Mouse (Mus musculus) lung, embryonic 15.5 days (tissue): ENCODE results near the gene Opn3. TPM values are rescaled to one million over a fixed set of nuclear protein-coding genes. Genes with fewer than 3 reads are reported as not detected.
A peak's percentile ranks its signal among the peaks of the same experiment; 100 is the strongest.

ENCODE experiments used
- ATAC-seq: fragments of 200-750 bp; cut with Nextera tagmentation; 2 replicates; pipeline ENCODE4 v1.8.0; 2017; ENCODE audit warnings: moderate number of reproducible peaks, borderline replicate concordance; ENCODE audit not compliant: low FRiP score, low TSS enrichment; ENCODE audit errors: extremely low read depth
- H3K27ac ChIP-seq: fragments of 300-500 bp; sonication (generic); 2 replicates; pipeline ENCODE4 v1.5.1; 2015; ENCODE audit warnings: moderate library complexity, mild to moderate bottlenecking, inconsistent platforms
- H3K27me3 ChIP-seq: fragments of 300-500 bp; sonication (generic); 2 replicates; pipeline ENCODE4 v1.6.1; 2015; ENCODE audit warnings: inconsistent platforms
- H3K36me3 ChIP-seq: fragments of 300-500 bp; sonication (generic); 2 replicates; pipeline ENCODE4 v1.6.1; 2015; ENCODE audit warnings: inconsistent platforms
- H3K4me1 ChIP-seq: fragments of 300-500 bp; sonication (generic); 2 replicates; pipeline ENCODE4 v1.6.1; 2015; ENCODE audit warnings: inconsistent platforms
- H3K4me2 ChIP-seq: fragments of 300-500 bp; sonication (generic); 2 replicates; pipeline ENCODE4 v1.6.1; 2015; ENCODE audit warnings: inconsistent platforms, mild to moderate bottlenecking, moderate library complexity
- H3K4me3 ChIP-seq: fragments of 300-500 bp; sonication (generic); 2 replicates; pipeline ENCODE4 v1.5.1; 2015; ENCODE audit warnings: mild to moderate bottlenecking, inconsistent platforms
- H3K9ac ChIP-seq: fragments of 300-500 bp; sonication (generic); 2 replicates; pipeline ENCODE4 v1.6.1; 2015; ENCODE audit warnings: inconsistent platforms
- H3K9me3 ChIP-seq: fragments of 300-500 bp; sonication (generic); 2 replicates; pipeline ENCODE4 v1.6.1; 2016; ENCODE audit warnings: inconsistent platforms
- WGBS: fragments of 180-500 bp; shearing (Covaris S2); methylation state at CpG from one replicate; pipeline ENCODE4 v1.1.7; 2015; 5-methylcytosine and 5-hydroxymethylcytosine counted together
- polyA plus RNA-seq: library from polyadenylated mRNA; unstranded; fragments of >200 nt; fragmentation: Nextera tagmentation; extraction: Ambion mirVana; gene quantifications from 2 replicates; pipeline ENCODE4 v1.2.1, GENCODE M21; 2015

Opn3 gene
- polyA plus RNA-seq, 1 experiment from 2014 or later = 5.6 TPM

- H3K36me3 ChIP-seq = peaks cover 7% of the 10 kb centered on the region; the same call in 1 of the 2 replicates
- peaks cover 22% of the 10 kb centered on the region for H3K4me1 ChIP-seq
- H3K27me3 ChIP-seq = no peaks in the 10 kb centered on the region
- under 1% methylated on average over 22 of the region's 22 CpGs for WGBS
- no peaks in the 10 kb centered on the region for H3K9me3 ChIP-seq
- peak overlapping the region; percentile 93 for H3K4me2 ChIP-seq
- peak overlapping the region; percentile 67 for H3K4me3 ChIP-seq
- peak overlapping the region; percentile 83 for H3K9ac ChIP-seq
- peak overlapping the region; percentile 90 for H3K27ac ChIP-seq
- ATAC-seq = no peak; the same call in 1 of the 2 replicates
Measured at GRCm38 (mm10) chr1:175691686-175692245, 810 bp downstream of the Opn3 start.

GRCm38 (mm10) chr1:175680995-175681394 is 11.6 kb downstream of the Opn3 start:
- H3K27ac ChIP-seq = no peak overlapping the region
- 62% methylated on average over 6 of the region's 6 CpGs for WGBS

DNA sequence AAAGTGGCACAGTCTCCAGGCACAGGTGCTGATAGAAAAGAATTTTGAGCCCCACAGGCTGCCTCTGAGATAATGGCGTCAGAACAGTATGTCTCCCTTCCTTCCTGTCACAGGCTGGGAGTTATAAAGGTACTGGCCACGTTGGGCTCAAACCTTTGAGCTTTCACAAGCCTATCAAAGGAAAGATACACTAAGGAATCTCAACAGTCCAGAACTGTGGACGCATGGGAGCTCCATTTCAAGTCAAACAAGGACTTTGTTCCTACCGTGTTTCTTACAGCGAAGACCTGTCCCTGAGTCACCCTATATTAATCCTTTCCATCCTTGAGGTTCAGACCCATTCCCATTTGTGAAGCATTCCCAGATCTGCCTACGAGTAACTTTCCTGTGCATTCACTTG is 15.1 kb downstream of the Opn3 start:
- H3K27ac ChIP-seq = no peak overlapping the region
- ATAC-seq = no peak
- no peak overlapping the region for H3K4me2 ChIP-seq
- H3K4me3 ChIP-seq = no peak overlapping the region
- H3K9ac ChIP-seq = no peak overlapping the region
- no peaks in the 10 kb centered on the region for H3K9me3 ChIP-seq
- no peaks in the 10 kb centered on the region for H3K36me3 ChIP-seq
- WGBS = 72% methylated on average over 6 of the region's 6 CpGs
- H3K4me1 ChIP-seq = no peaks in the 10 kb centered on the region
- H3K27me3 ChIP-seq = no peaks in the 10 kb centered on the region

More at GRCm38 (mm10) chr1:175680995-175681394, 11.6 kb downstream of the Opn3 start:
- H3K27me3 ChIP-seq = no peaks in the 10 kb centered on the region
- H3K4me3 ChIP-seq = no peak overlapping the region
- ATAC-seq = no peak
- H3K4me2 ChIP-seq = no peak overlapping the region
- H3K9ac ChIP-seq = no peak overlapping the region
- H3K36me3 ChIP-seq = no peaks in the 10 kb centered on the region
- no peaks in the 10 kb centered on the region for H3K9me3 ChIP-seq
- no peaks in the 10 kb centered on the region for H3K4me1 ChIP-seq

DNA sequence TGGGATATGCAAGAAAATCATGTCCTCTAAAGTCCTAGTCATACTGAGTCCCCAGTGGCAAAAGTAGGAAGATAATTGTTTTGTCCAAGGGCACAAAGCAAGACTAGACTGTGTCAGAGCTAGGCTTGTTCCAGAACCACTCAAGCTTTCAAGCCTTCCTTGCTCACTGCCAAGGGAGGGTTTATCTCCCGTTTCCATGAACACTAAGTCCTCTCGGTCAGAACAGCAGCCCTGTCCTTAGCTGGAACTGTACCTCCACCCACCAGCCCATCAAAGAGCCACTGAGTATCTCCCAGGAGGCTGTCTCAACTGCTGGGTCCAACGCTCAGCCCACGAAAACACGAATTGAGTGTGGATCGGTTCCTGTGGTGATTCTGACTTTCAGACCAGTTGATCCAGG is 17.5 kb downstream of the Opn3 start:
- H3K4me3 ChIP-seq = no peak overlapping the region
- 83% methylated on average over 6 of the region's 6 CpGs for WGBS
- H3K27me3 ChIP-seq = no peaks in the 10 kb centered on the region

GRCm38 (mm10) chr1:175673563-175674325 is 18.8 kb downstream of the Opn3 start:
- ATAC-seq = no peak
- no peaks in the 10 kb centered on the region for H3K36me3 ChIP-seq
- no peak overlapping the region for H3K27ac ChIP-seq
- no peak overlapping the region for H3K4me2 ChIP-seq
- no peaks in the 10 kb centered on the region for H3K4me1 ChIP-seq
- H3K9me3 ChIP-seq = no peaks in the 10 kb centered on the region
- H3K4me3 ChIP-seq = no peak overlapping the region
- 66% methylated on average over 7 of the region's 7 CpGs for WGBS
- H3K27me3 ChIP-seq = no peaks in the 10 kb centered on the region
- no peak overlapping the region for H3K9ac ChIP-seq

More for the DNA sequence above, 17.5 kb downstream of the Opn3 start:
- no peak overlapping the region for H3K27ac ChIP-seq
- H3K36me3 ChIP-seq = no peaks in the 10 kb centered on the region
- H3K4me2 ChIP-seq = no peak overlapping the region
- no peak for ATAC-seq
- H3K9me3 ChIP-seq = no peaks in the 10 kb centered on the region
- H3K4me1 ChIP-seq = no peaks in the 10 kb centered on the region
- no peak overlapping the region for H3K9ac ChIP-seq

DNA sequence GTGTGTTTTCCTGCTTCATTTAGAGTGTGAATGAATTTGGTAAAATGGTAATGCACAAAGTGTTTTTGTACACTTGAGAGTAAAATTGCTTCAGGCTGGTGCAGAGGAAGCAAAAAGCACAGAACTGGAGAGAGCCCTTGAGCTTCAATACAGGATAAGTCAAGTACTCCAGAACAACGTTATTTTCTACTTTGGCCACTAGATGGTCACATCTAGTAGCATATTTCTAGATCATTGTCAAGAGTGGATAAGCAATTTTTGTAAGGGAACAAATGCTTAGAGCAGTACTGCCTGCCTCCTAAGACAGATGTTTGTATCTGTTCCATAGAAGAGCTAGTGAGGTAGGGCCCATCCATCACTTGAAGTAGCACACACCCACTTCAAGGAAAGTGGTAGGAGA is 20.9 kb downstream of the Opn3 start:
- no peaks in the 10 kb centered on the region for H3K9me3 ChIP-seq
- 12% methylated on average over 1 of the region's 1 CpGs for WGBS
- no peak overlapping the region for H3K4me3 ChIP-seq
- no peaks in the 10 kb centered on the region for H3K4me1 ChIP-seq
- ATAC-seq = no peak
- no peak overlapping the region for H3K4me2 ChIP-seq
- H3K36me3 ChIP-seq = no peaks in the 10 kb centered on the region
- no peak overlapping the region for H3K27ac ChIP-seq
- no peaks in the 10 kb centered on the region for H3K27me3 ChIP-seq
- H3K9ac ChIP-seq = no peak overlapping the region

DNA sequence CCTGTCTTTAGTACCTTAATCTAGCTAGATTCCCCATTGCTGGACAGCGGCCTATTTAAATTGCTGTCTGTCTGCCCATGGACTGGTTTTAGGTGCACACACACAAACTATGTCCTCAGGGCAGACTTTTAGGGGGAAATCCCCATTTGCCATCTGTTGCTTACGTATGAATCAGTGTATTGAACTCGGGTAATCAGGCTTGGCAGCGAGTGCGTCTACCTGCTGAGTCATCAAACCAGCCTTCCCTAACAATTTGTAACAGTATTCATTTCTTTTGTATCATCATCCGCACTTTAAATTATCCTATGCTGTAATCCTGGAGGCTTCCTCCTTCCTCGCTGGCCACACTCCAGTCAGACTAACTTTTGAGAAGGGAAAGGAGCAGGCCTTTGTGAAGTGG is 22.5 kb downstream of the Opn3 start:
- Histone ChIP-seq H3K4me3 (no peak overlapping the region), H3K27ac (no peak overlapping the region), H3K36me3 (no peaks in the 10 kb centered on the region), H3K4me2 (no peak overlapping the region), H3K27me3 (no peaks in the 10 kb centered on the region), H3K9ac (no peak overlapping the region), H3K9me3 (no peaks in the 10 kb centered on the region), H3K4me1 (no peaks in the 10 kb centered on the region)
- WGBS = 80% methylated on average over 7 of the region's 7 CpGs
- ATAC-seq = no peak

GRCm38 (mm10) chr1:175669456-175669855 is 23.1 kb downstream of the Opn3 start:
- no peak for ATAC-seq
- H3K27ac ChIP-seq = no peak overlapping the region
- H3K4me1 ChIP-seq = no peaks in the 10 kb centered on the region
- WGBS = 84% methylated on average over 3 of the region's 3 CpGs
- H3K4me2 ChIP-seq = no peak overlapping the region
- no peaks in the 10 kb centered on the region for H3K9me3 ChIP-seq
- no peaks in the 10 kb centered on the region for H3K27me3 ChIP-seq
- H3K4me3 ChIP-seq = no peak overlapping the region
- H3K36me3 ChIP-seq = no peaks in the 10 kb centered on the region
- H3K9ac ChIP-seq = no peak overlapping the region

- peak; percentile 39; the same call in 1 of the 2 replicates for ATAC-seq
- no peaks in the 10 kb centered on the region for H3K9me3 ChIP-seq
- no peak overlapping the region for H3K4me3 ChIP-seq
- H3K4me2 ChIP-seq = no peak overlapping the region
- H3K36me3 ChIP-seq = no peaks in the 10 kb centered on the region
- no peaks in the 10 kb centered on the region for H3K27me3 ChIP-seq
- no peak overlapping the region for H3K9ac ChIP-seq
- 69% methylated on average over 5 of the region's 5 CpGs for WGBS
- H3K27ac ChIP-seq = no peak overlapping the region
- H3K4me1 ChIP-seq = no peaks in the 10 kb centered on the region
Measured at GRCm38 (mm10) chr1:175668666-175669405, 23.7 kb downstream of the Opn3 start.

GRCm38 (mm10) chr1:175659900-175660299 is 32.7 kb downstream of the Opn3 start:
- ATAC-seq = no peak
- Histone ChIP-seq H3K27ac (no peak overlapping the region), H3K4me2 (no peak overlapping the region), H3K9ac (no peak overlapping the region), H3K9me3 (no peaks in the 10 kb centered on the region), H3K36me3 (no peaks in the 10 kb centered on the region), H3K27me3 (no peaks in the 10 kb centered on the region), H3K4me3 (no peak overlapping the region), H3K4me1 (no peaks in the 10 kb centered on the region)
- 80% methylated on average over 4 of the region's 4 CpGs for WGBS

- no peaks in the 10 kb centered on the region for H3K36me3 ChIP-seq
- H3K4me1 ChIP-seq = no peaks in the 10 kb centered on the region
- no peak overlapping the region for H3K4me2 ChIP-seq
- no peaks in the 10 kb centered on the region for H3K9me3 ChIP-seq
- WGBS = 91% methylated on average over 4 of the region's 4 CpGs
- ATAC-seq = no peak
- no peaks in the 10 kb centered on the region for H3K27me3 ChIP-seq
- H3K9ac ChIP-seq = no peak overlapping the region
- no peak overlapping the region for H3K4me3 ChIP-seq
- no peak overlapping the region for H3K27ac ChIP-seq
Measured at GRCm38 (mm10) chr1:175648615-175649014, 44.0 kb downstream of the Opn3 start.

GRCm38 (mm10) chr1:175646952-175647351 is 45.6 kb downstream of the Opn3 start:
- ATAC-seq = no peak
- Histone ChIP-seq H3K36me3 (no peaks in the 10 kb centered on the region), H3K9ac (no peak overlapping the region), H3K9me3 (no peaks in the 10 kb centered on the region), H3K4me3 (no peak overlapping the region), H3K27me3 (no peaks in the 10 kb centered on the region), H3K27ac (no peak overlapping the region), H3K4me2 (no peak overlapping the region), H3K4me1 (no peaks in the 10 kb centered on the region)
- 24% methylated on average over 9 of the region's 9 CpGs for WGBS
